Mouse (Mus musculus) lung, adult 2 months (tissue): ENCODE data around the gene Pusl1.

ENCODE experiments used
- CTCF ChIP-seq: fragments of 200-500 bp; IDR thresholded peaks from 2 replicates; pipeline ENCODE4 v1.5.1; 2011; ENCODE audit warnings: mild to moderate bottlenecking, low read length, control low read depth; ENCODE audit not compliant: insufficient read depth
- POLR2A ChIP-seq: fragments of 200-500 bp; IDR thresholded peaks from 2 replicates; pipeline ENCODE4 v1.6.1; 2011; ENCODE audit warnings: low read depth, mild to moderate bottlenecking, control low read depth, low read length, borderline replicate concordance; ENCODE audit errors: extremely low read depth

GRCm38 (mm10) chr4:155893212-155893690 lies 1.7 kb upstream of the Pusl1 start:
- TF ChIP-seq CTCF (no peak), POLR2A (no peak)
